Comparison of ENCODE assay signal across 9 mouse cellular contexts in the genomic region with DNA sequence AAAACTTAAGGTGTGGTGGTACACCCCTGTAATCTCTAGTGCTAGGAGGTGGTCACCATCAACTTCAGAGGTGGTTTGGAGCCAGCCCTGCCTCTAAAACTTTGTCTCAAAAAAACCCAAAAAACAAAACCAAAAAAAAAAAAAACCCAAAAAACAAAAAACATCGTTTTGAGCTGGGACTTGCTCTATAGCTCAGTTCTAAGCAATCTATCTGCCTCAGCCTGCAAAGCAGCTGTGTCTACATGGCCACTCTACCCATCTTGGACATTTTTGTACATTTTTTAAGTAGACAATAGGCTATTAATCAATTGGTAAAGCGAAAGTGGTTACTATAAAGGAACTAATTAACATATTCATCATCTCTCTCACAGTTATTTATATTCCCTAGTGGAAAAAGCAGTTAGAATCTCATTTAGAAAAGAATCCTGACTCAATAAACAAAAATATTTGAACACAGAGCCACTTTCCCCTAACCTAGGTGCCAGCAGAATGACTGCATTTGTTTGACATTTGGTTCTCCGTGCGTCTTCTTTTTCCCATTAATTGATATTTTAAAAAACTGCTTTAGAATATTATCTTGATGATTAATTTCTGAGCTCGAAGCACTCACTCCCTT. TPM values are rescaled to one million over a fixed set of nuclear protein-coding genes. Genes with fewer than 3 reads are reported as not detected.
DNase-seq lines count a peak whose midpoint lies in the region; ATAC-seq and TF ChIP-seq lines count a peak whose summit lies in the region.
"Had no signal": no experiment of that assay in that cellular context is flagged by ENCODE, and none has a peak within 500 bp of the region (broad histone marks: within the 10 kb centered on the region; RNA-seq: fewer than 3 reads in every experiment).

No protein-coding gene starts in this region.

- H3K27me3 ChIP-seq in heart, postnatal 0 days (ENCODE audit: control insufficient read depth, insufficient read depth, low read length) = no peaks in the 10 kb centered on the region
- H3K27me3 ChIP-seq in hindbrain, embryonic 13.5 days = no peaks in the 10 kb centered on the region
- H3K27me3 ChIP-seq in midbrain, embryonic 13.5 days = no peaks in the 10 kb centered on the region

- H3K4me1 ChIP-seq in heart, postnatal 0 days (ENCODE audit: control insufficient read depth, insufficient read depth) = peaks cover 30% of the 10 kb centered on the region
- H3K4me1 ChIP-seq in bone marrow, adult 2 months (ENCODE audit: control insufficient read depth, insufficient read depth, low read length) = peaks cover 5% of the 10 kb centered on the region; the same call in 1 of the 2 replicates
- H3K4me1 ChIP-seq in hindbrain, embryonic 13.5 days (replicated peaks) = peaks cover 35% of the 10 kb centered on the region
- peaks cover 38% of the 10 kb centered on the region for H3K4me1 ChIP-seq in midbrain, embryonic 13.5 days (replicated peaks)

- 32% methylated on average over 5 of the region's 5 CpGs for WGBS in heart, postnatal 0 days
- WGBS in bone marrow, adult 2 months = 7% methylated on average over 5 of the region's 5 CpGs
- whole genome bisulfite sequencing in hindbrain, embryonic 13.5 days = 23% methylated on average over 5 of the region's 5 CpGs
- WGBS in midbrain, embryonic 13.5 days = 32% methylated on average over 5 of the region's 5 CpGs

- DNase-seq in heart, postnatal 0 days (ENCODE audit: low spot score) = no peak
- no peak for DNase-seq in heart, postnatal 10 days
- no peak for DNase-seq in cerebellum, postnatal 36 days
- DNase-seq in thymus, postnatal 25 days = no peak

- no peak for TF ChIP-seq EP300 in heart, postnatal 0 days (IDR thresholded peaks at IDR 0.05; ENCODE audit: low read depth)

- H3K4me3 ChIP-seq in heart, postnatal 0 days (ENCODE audit: low read depth, low read length) = peak overlapping the region; percentile 63
- peak overlapping the region; percentile 63 for H3K4me3 ChIP-seq in bone marrow, adult 2 months (replicated peaks; ENCODE audit: control insufficient read depth, low read depth, low read length)
- H3K4me3 ChIP-seq in hindbrain, embryonic 13.5 days = peak overlapping the region; percentile 88
- H3K4me3 ChIP-seq in midbrain, embryonic 13.5 days (replicated peaks) = peak overlapping the region; percentile 85

- TF ChIP-seq CTCF in heart, postnatal 0 days (IDR thresholded peaks at IDR 0.05; ENCODE audit: low read depth) = no peak
- no peak for TF ChIP-seq CTCF in bone marrow, adult 2 months (IDR thresholded peaks at IDR 0.05; ENCODE audit: control insufficient read depth, insufficient read depth, low read length)

- H3K9ac ChIP-seq in heart, postnatal 0 days (replicated peaks; ENCODE audit: low read depth, low read length) = peak overlapping the region; percentile 73
- H3K9ac ChIP-seq in hindbrain, embryonic 13.5 days = peak overlapping the region; percentile 76
- peak overlapping the region; percentile 75 for H3K9ac ChIP-seq in midbrain, embryonic 13.5 days (replicated peaks)

- peak overlapping the region; percentile 81 for H3K4me2 ChIP-seq in heart, postnatal 0 days (ENCODE audit: low read depth, low read length)
- H3K4me2 ChIP-seq in hindbrain, embryonic 13.5 days = peak overlapping the region; percentile 80
- peak overlapping the region; percentile 84 for H3K4me2 ChIP-seq in midbrain, embryonic 13.5 days (replicated peaks)

- peak overlapping the region; percentile 82 for H3K27ac ChIP-seq in heart, postnatal 0 days (ENCODE audit: low read depth)
- H3K27ac ChIP-seq in bone marrow, adult 2 months (ENCODE audit: control insufficient read depth, insufficient read depth, low read depth, low read length, poor library complexity) = peak overlapping the region; percentile 79
- H3K27ac ChIP-seq in hindbrain, embryonic 13.5 days = peak overlapping the region; percentile 88
- peak overlapping the region; percentile 83 for H3K27ac ChIP-seq in midbrain, embryonic 13.5 days

- no peak for TF ChIP-seq POLR2A in bone marrow, adult 2 months (IDR thresholded peaks at IDR 0.05; ENCODE audit: borderline replicate concordance, control insufficient read depth, low read depth, low read length)

- H3K9me3 ChIP-seq in heart, postnatal 0 days (replicated peaks; ENCODE audit: control insufficient read depth, low read length) = no peaks in the 10 kb centered on the region
- H3K9me3 ChIP-seq in hindbrain, embryonic 13.5 days = no peaks in the 10 kb centered on the region
- no peaks in the 10 kb centered on the region for H3K9me3 ChIP-seq in midbrain, embryonic 13.5 days

- intact Hi-C loops in heart, postnatal 10 days (cut with DNase I) = loop anchor here (2.0 to 5.0 kb wide), 2 partner anchors 23 to 58 kb away; partner anchors contain the start of gene Il27ra

- no peaks in the 10 kb centered on the region for H3K36me3 ChIP-seq in heart, postnatal 0 days (replicated peaks; ENCODE audit: control insufficient read depth, insufficient read depth, low read length)
- H3K36me3 ChIP-seq in hindbrain, embryonic 13.5 days = no peaks in the 10 kb centered on the region
- no peaks in the 10 kb centered on the region for H3K36me3 ChIP-seq in midbrain, embryonic 13.5 days

- ATAC-seq in heart, postnatal 0 days (ENCODE audit: insufficient read depth, low read depth) = no peak
- ATAC-seq in hindbrain, embryonic 13.5 days (ENCODE audit: low FRiP score) = no peak
- no peak for ATAC-seq in midbrain, embryonic 13.5 days
- ATAC-seq in megakaryocyte-erythroid progenitor cell, adult 5-6 weeks (replicated peaks; ENCODE audit: low FRiP score, low TSS enrichment, poor library complexity, severe bottlenecking) = no peak

RNA-seq across cellular contexts. Expression of gene Gm10643, which starts 0.6 kb away (rescaled TPM):
- 1.3 and 3.8 TPM in 2 replicates for total RNA-seq in heart, postnatal 0 days (2014; rRNA removed; ENCODE audit: low replicate concordance)
- polyA plus RNA-seq in heart, postnatal 0 days (2015; fragmentation: Nextera tagmentation; extraction: Ambion mirVana) = 1.0 and 1.7 TPM in 2 replicates
- total RNA-seq in heart, postnatal 10 days (2021) = 1 to 10 TPM; 3.3 to 4.3 TPM
- 1.3 and 1.4 TPM in 2 replicates for polyA plus RNA-seq in bone marrow, adult 2 months (2011; ENCODE audit: insufficient read depth, insufficient read length, low replicate concordance, missing spikeins)
- 1.4 and 1.7 TPM in 2 replicates for polyA plus RNA-seq in hindbrain, embryonic 13.5 days (2015; fragmentation: Nextera tagmentation; extraction: Ambion mirVana)
- 1.8 and 2.1 TPM in 2 replicates for polyA plus RNA-seq in midbrain, embryonic 13.5 days (2015; fragmentation: Nextera tagmentation; extraction: Ambion mirVana)
- 3.3 TPM in 1 of 2 replicates, not detected in the other for total RNA-seq in megakaryocyte-erythroid progenitor cell, adult 5-6 weeks (2014; fragmentation: Nextera tagmentation)
- 1.6 and 4.2 TPM in 2 replicates for total RNA-seq in megakaryocyte-erythroid progenitor cell, adult 5-6 weeks (2017)

RNA-seq across cellular contexts. Expression of gene Rfx1, which starts 1.1 kb away (rescaled TPM):
- total RNA-seq in heart, postnatal 0 days (2014; rRNA removed; ENCODE audit: low replicate concordance) = 11.7 and 15.3 TPM in 2 replicates
- 2.3 and 2.4 TPM in 2 replicates for polyA plus RNA-seq in heart, postnatal 0 days (2015; fragmentation: Nextera tagmentation; extraction: Ambion mirVana)
- total RNA-seq in heart, postnatal 10 days (2021) = 10 to 100 TPM; 12.4 to 15.4 TPM
- 12.2 and 20.7 TPM in 2 replicates for polyA plus RNA-seq in bone marrow, adult 2 months (2011; ENCODE audit: insufficient read depth, insufficient read length, low replicate concordance, missing spikeins)
- polyA plus RNA-seq in hindbrain, embryonic 13.5 days (2015; fragmentation: Nextera tagmentation; extraction: Ambion mirVana) = 7.8 and 8.3 TPM in 2 replicates
- 9.8 and 10.0 TPM in 2 replicates for polyA plus RNA-seq in midbrain, embryonic 13.5 days (2015; fragmentation: Nextera tagmentation; extraction: Ambion mirVana)
- 10.2 and 11.9 TPM in 2 replicates for total RNA-seq in megakaryocyte-erythroid progenitor cell, adult 5-6 weeks (2014; fragmentation: Nextera tagmentation)
- 2.1 and 3.7 TPM in 2 replicates for total RNA-seq in megakaryocyte-erythroid progenitor cell, adult 5-6 weeks (2017)

RNA-seq across cellular contexts. Expression of gene Rln3, which starts 20.8 kb away (rescaled TPM):
- not detected in 2 replicates for total RNA-seq in heart, postnatal 0 days (2014; rRNA removed; ENCODE audit: low replicate concordance)
- polyA plus RNA-seq in heart, postnatal 0 days (2015; fragmentation: Nextera tagmentation; extraction: Ambion mirVana) = not detected in 2 replicates
- total RNA-seq in heart, postnatal 10 days (2021) = not detected
- polyA plus RNA-seq in bone marrow, adult 2 months (2011; ENCODE audit: insufficient read depth, insufficient read length, low replicate concordance, missing spikeins) = not detected in 2 replicates
- 0.44 TPM in 1 of 2 replicates, not detected in the other for polyA plus RNA-seq in hindbrain, embryonic 13.5 days (2015; fragmentation: Nextera tagmentation; extraction: Ambion mirVana)
- polyA plus RNA-seq in midbrain, embryonic 13.5 days (2015; fragmentation: Nextera tagmentation; extraction: Ambion mirVana) = not detected in 2 replicates
- not detected in 2 replicates for total RNA-seq in megakaryocyte-erythroid progenitor cell, adult 5-6 weeks (2014; fragmentation: Nextera tagmentation)
- not detected in 2 replicates for total RNA-seq in megakaryocyte-erythroid progenitor cell, adult 5-6 weeks (2017)
- total RNA-seq: hematopoietic stem cell, adult 5-6 weeks had no signal

RNA-seq across cellular contexts. Expression of gene Il27ra, which starts 23.2 kb away (rescaled TPM):
- 3.9 and 5.6 TPM in 2 replicates for total RNA-seq in heart, postnatal 0 days (2014; rRNA removed; ENCODE audit: low replicate concordance)
- polyA plus RNA-seq in heart, postnatal 0 days (2015; fragmentation: Nextera tagmentation; extraction: Ambion mirVana) = 2.6 and 3.6 TPM in 2 replicates
- 1 to 10 TPM; 5.9 to 6.0 TPM for total RNA-seq in heart, postnatal 10 days (2021)
- 2.4 and 7.7 TPM in 2 replicates for polyA plus RNA-seq in bone marrow, adult 2 months (2011; ENCODE audit: insufficient read depth, insufficient read length, low replicate concordance, missing spikeins)
- 0.22 and 0.66 TPM in 2 replicates for polyA plus RNA-seq in hindbrain, embryonic 13.5 days (2015; fragmentation: Nextera tagmentation; extraction: Ambion mirVana)
- polyA plus RNA-seq in midbrain, embryonic 13.5 days (2015; fragmentation: Nextera tagmentation; extraction: Ambion mirVana) = 0.23 and 0.26 TPM in 2 replicates
- total RNA-seq in megakaryocyte-erythroid progenitor cell, adult 5-6 weeks (2014; fragmentation: Nextera tagmentation) = 16.0 and 24.2 TPM in 2 replicates
- total RNA-seq in megakaryocyte-erythroid progenitor cell, adult 5-6 weeks (2017) = 4.5 TPM in 2 replicates

RNA-seq across cellular contexts. Expression of gene Dcaf15, which starts 39.0 kb away (rescaled TPM):
- 16.1 and 29.3 TPM in 2 replicates for total RNA-seq in heart, postnatal 0 days (2014; rRNA removed; ENCODE audit: low replicate concordance)
- polyA plus RNA-seq in heart, postnatal 0 days (2015; fragmentation: Nextera tagmentation; extraction: Ambion mirVana) = 2.9 and 3.3 TPM in 2 replicates
- total RNA-seq in heart, postnatal 10 days (2021) = 10 to 100 TPM; 13.7 to 13.9 TPM
- polyA plus RNA-seq in bone marrow, adult 2 months (2011; ENCODE audit: insufficient read depth, insufficient read length, low replicate concordance, missing spikeins) = 23.1 and 44.6 TPM in 2 replicates
- polyA plus RNA-seq in hindbrain, embryonic 13.5 days (2015; fragmentation: Nextera tagmentation; extraction: Ambion mirVana) = 20.2 and 22.2 TPM in 2 replicates
- polyA plus RNA-seq in midbrain, embryonic 13.5 days (2015; fragmentation: Nextera tagmentation; extraction: Ambion mirVana) = 21.0 and 23.3 TPM in 2 replicates
- total RNA-seq in megakaryocyte-erythroid progenitor cell, adult 5-6 weeks (2014; fragmentation: Nextera tagmentation) = 27.0 and 27.3 TPM in 2 replicates
- total RNA-seq in megakaryocyte-erythroid progenitor cell, adult 5-6 weeks (2017) = 14.1 and 16.3 TPM in 2 replicates
